Mouse (Mus musculus) A20 (cell line): ENCODE results near the gene Osbpl6.

Experiments
- DNase-seq: peaks from one replicate; pipeline ENCODE4 v3.0.0-alpha.2; 2011; ENCODE audit warnings: low read depth, low spot score

Osbpl6 gene

GRCm38 (mm10) chr2:76647883-76648570 is 241.7 kb downstream of the Osbpl6 start, which contains the start of the genes Prkra and Pjvk:
Prkra (minus strand) TSS chr2:76648015.
Pjvk (plus strand) TSS chr2:76648476.
- DNase-seq, result peak; percentile 86

DNA sequence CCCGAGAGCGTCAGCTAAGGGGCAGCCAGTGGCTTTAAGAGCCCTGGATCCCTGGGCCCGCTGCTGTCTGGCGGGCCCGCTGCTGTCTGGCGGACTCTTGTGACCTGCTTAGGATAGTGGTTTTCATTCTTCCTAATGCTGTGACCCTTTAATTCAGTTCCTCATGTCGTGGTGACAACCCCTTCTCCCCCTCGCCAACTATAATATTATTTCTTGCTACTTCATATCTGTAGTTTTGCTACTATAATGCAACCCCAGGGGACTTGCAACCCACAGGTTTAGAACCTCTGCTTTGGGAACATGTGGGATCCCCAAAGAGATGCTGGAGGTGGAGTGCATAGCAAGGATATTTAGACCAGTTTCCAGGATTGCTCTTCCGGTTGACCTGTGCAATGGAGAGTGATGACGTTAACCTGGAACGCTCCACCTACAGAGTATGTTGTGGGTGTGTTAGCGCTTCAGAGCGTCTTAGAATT is 242.4 kb downstream of the Osbpl6 start:
- DNase-seq, result no peak
